Mouse (Mus musculus): Measurements from ENCODE around the gene Nrbp1. TPM values are rescaled to one million over a fixed set of nuclear protein-coding genes. Genes with fewer than 3 reads are reported as not detected.

The Nrbp1 gene
- 10 to 100 TPM; 72.9 to 75.8 TPM for total RNA-seq (2021)
- long read RNA-seq, experiment 1, transcript Nrbp1-201 (18 exons, 2,203 nt): major isoform, 75 of 115 reads
- long read RNA-seq, experiment 1, transcript Nrbp1-207 (19 exons, 2,221 nt): minor isoform, 19 of 115 reads
- long read RNA-seq, experiment 1, partial matches to known transcripts: 5 of 115 reads
- long read RNA-seq, experiment 1, other reads (novel, unspliced or antisense): 16 of 115 reads
- long read RNA-seq, experiment 2, transcript Nrbp1-201 (18 exons, 2,203 nt): major isoform, 62 of 98 reads
- long read RNA-seq, experiment 2, transcript Nrbp1-207 (19 exons, 2,221 nt): minor isoform, 13 of 98 reads
- long read RNA-seq, experiment 2, partial matches to known transcripts: 5 of 98 reads
- long read RNA-seq, experiment 2, other reads (novel, unspliced or antisense): 18 of 98 reads

DNA sequence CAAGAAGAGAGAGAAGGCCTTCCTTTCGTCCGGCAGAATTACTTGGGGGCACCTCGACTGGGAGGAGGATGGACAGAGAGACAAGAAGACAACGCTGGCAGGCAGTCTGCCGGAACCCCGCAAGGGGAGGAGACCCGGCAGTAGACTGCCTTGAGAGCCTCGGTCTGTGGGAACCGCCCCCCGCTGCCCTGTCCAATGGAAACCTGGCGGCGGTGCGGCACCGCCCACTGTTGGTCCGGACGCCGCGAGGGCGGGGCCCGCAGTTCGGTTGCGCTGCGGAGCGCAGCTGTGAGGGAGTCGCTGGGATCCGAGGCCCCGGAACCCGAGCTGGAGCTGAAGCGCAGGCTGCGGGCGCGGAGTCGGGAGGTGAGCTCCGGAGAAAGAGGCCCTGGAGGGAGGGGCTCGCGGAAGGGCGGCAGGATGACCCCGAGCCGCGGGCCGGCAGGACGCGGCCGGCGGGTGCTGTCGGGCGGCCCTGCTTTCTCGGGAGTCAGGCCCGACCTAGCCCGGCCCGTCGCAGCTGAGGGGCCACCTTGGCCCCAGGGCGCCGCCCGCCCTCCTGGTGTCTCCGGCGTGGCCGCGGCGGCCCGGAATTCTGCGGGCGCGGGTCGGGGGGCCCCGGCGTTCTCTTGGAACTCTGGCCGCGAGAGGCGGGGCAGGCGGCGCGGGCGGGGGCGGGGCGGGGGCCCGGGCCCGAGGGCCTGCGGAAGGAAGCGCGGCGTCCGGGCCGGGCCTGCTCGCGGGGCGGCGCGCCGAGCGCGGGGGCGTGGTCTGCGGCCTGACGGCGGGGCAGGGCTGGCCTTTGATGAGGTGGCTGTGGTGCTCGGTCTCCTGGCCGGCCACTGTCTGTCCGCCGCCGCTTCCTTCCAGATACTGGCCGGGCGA is at the start of gene Nrbp1, which contains the start of gene Gm9970:
Gene Nrbp1, plus strand, starts transcription at position 228 of the 885 bp plus-strand sequence.
Gene Gm9970, minus strand, starts transcription at position 596 of the 885 bp plus-strand sequence.
- intact Hi-C loops (cut with DNase I): loop anchor here (2.0 kb wide), 1 partner anchor 20 kb away; the partner anchor contains the start of gene Ppm1g
- DNase-seq (ENCODE audit: low spot score in 2 of 2): peak; percentile 95 to 97

DNA sequence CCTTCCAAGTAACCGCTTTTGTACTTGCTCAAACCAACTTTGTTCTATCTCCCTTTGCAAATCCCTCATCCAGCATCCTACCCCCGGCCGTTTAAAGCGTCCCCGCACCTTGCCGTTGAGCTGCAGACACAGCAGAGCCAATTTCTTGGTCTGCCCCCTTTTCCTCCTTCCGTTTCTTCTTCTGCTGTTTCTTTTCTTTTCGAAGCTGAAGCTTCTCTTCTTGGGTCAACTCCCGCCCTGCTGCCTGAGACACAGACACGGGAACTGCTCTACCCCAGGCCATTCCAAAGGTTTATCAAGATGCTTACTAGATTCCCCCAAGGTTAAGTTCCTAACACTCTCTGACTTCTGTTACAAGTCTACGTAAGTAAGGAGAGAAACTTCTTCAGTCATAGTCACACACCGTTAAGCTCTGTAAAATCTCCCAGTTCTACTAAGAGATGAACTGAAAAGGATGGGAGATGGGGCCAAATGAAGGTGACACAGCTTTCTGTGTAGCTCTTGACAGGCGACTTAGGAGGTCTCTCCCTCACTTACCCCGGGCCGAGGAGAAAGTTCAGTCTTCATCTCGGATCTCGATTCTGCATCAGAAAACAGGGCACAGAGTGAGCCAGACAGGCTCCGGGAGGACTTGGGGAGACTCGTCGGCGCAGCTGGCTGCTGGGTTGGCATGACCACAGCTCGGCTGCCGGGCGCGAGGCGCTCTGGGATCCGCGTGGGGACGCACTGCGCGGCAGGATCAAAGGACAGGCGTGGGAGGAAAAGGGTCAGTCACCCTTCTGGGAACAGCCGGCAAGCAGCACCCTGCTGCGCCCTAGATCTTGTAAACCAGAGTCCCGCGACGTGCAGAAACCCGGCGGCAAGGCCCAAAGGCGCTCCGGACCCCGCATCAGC is 48.4 kb upstream of the Nrbp1 start:
- peak in 1 of 2 experiments; percentile 77 for DNase-seq (ENCODE audit: low spot score in 2 of 2)
- intact Hi-C loops (cut with DNase I): loop anchor here (10.0 kb wide), 1 partner anchor 237 kb away; no protein-coding TSS in a partner anchor

DNA sequence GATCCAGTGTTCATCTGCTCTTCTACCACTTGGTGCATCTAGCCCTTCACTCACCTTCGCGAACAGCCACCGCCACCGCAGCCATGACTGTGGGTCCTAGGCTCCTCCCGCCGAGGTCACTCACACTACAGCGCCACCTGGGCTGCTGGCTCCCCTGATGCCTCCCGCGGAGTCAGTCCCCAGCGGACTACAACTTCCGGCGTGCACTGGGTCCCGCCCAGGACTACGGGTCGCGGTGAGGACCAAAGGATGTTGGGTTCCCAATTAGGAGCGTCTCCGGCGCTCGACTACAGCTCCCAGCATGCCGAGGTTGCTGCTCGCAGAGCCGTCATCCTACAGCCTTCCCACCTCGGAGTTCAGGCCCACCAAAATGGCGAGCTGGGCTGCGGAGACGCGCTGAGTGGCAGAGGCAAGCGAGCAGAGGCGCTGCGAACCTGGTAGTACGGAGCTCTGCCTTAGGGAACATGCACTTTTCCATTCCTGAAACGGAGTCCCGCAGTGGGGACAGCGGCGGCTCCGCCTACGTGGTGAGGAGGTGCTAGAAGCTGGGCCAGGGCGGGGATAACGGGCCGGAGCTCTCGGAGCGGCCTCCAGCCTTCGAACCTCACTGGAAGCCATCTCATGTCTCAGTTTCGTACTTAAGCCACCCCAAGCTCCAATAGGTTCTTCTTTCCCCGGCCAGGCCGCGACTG is 47.6 kb upstream of the Nrbp1 start, which contains the start of the genes Snx17 and Eif2b4:
Gene Snx17, plus strand, starts transcription at position 289 of the 692 bp plus-strand sequence.
Gene Eif2b4, minus strand, starts transcription at position 492 of the 692 bp plus-strand sequence.
- intact Hi-C loops (cut with DNase I): loop anchor here (10.0 kb wide), 1 partner anchor 238 kb away; no protein-coding TSS in a partner anchor
- DNase-seq (ENCODE audit: low spot score in 2 of 2): peak; percentile 99 to 100

DNA sequence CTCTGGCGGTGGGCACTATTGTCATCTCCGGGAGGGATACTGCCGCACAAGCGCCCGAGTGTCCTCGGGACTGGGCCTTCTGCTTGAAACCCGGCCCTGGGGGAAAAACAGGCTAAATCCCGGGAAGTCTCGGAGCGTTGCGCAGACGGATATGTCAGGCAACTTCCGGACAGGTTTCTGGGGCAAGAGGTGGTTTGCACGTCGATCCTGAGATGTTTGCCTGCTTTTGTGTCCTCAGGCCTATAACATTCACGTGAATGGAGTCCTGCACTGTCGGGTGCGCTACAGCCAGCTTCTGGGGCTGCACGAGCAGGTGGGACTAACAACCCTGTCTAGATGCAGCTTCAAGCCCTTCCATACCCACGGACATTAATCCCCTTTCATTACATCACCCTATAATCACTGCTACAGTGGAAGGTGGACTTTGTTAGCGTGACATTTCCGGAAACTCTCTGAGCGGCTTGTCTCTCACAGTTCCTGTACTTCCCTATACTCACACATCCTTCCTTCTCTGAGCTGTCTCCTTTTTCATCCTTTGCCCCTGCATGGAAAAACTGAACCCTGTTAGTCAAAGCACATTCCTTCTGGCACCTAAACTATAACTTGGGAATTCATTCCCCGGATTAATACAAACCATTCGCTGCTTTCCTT is 46.9 kb upstream of the Nrbp1 start:
- intact Hi-C loops (cut with DNase I): loop anchor here (10.0 kb wide), 1 partner anchor 239 kb away; no protein-coding TSS in a partner anchor

DNA sequence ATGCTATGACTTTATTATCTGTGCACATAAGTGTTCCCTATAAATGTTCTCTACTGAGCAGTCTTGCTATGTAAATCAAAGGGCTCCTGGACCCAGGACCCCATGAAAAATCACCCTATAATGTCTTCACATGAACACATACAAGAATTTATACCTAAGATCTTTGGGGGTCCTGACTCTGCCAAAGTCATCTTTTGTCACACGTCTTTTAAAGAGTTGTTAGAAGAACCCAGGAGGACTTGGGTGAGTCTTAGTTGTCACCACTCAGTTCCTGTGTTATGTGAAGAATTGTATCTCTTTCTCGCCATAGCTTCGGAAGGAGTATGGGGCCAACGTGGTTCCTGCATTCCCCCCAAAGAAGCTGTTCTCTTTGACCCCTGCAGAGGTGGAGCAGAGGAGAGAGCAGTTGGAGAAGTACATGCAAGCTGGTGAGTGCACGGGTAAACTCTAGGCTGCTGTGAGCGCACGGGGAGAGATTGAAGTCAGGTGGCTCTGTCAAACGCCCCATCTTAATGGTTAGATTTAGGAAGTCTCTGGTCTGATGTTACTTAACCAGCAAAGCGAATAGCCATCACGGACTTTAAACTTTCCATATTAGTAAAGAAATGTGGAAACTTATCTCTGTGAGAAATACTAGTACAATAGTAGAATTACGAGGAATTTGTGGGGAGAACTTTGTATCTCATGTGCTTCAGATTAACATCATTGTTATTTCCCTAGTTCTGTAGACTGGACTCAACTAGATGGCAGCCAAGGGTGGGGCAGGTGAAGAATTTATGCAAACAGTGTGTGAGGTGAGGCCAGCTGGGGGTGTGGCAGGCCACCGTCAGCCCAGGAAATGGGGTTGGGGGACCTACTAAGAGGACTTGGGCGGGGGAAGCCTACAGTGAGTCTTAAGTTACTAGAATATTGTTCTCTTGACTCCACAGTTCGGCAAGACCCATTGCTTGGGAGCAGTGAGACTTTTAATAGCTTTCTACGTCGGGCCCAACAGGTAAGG is 45.9 kb upstream of the Nrbp1 start:
- no peak for DNase-seq (ENCODE audit: low spot score in 2 of 2)
- intact Hi-C loops (cut with DNase I): loop anchor here (10.0 kb wide), 1 partner anchor 240 kb away; no protein-coding TSS in a partner anchor

More for the DNA sequence above, 46.9 kb upstream of the Nrbp1 start:
- DNase-seq (ENCODE audit: low spot score in 2 of 2): no peak

DNA sequence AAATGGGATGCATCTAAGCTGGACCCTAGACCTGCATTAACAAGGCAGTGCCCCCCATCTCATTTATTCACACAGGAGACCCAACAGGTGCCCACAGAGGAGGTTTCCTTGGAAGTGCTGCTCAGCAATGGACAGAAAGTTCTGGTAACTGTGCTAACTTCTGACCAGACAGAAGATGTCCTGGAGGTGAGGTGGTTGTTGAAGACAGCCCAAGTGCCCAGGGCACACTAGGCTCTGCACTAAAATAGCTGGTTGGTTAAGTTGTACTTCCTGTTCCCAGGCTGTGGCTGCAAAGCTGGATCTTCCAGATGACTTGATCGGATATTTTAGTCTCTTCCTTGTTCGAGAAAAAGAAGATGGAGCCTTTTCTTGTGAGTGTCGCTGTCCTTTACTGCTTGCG is 45.0 kb upstream of the Nrbp1 start:
- intact Hi-C loops (cut with DNase I): loop anchor here (10.0 kb wide), 1 partner anchor 241 kb away; no protein-coding TSS in a partner anchor
- DNase-seq (ENCODE audit: low spot score in 2 of 2): peak in 1 of 2 experiments; percentile 45

DNA sequence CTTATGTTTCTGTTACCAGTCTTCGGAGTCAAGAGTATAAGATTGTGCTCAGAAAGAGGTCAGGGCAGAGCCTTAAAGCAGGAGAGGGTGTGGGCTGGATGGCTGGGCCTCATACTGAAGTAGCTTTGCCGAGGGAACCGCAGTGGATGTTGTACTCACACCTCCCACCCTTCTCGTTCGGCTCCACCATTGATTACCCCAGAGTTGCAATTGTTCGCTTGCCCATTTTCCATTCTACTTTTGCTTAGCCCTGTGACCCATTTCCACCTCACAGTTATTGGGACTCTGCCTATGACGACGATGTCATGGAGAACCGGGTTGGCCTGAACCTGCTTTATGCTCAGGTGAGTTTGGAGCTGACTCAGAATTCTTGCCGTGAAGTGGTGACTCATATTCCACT is 44.5 kb upstream of the Nrbp1 start:
- no peak for DNase-seq (ENCODE audit: low spot score in 2 of 2)
- intact Hi-C loops (cut with DNase I): loop anchor here (10.0 kb wide), 1 partner anchor 241 kb away; no protein-coding TSS in a partner anchor

DNA sequence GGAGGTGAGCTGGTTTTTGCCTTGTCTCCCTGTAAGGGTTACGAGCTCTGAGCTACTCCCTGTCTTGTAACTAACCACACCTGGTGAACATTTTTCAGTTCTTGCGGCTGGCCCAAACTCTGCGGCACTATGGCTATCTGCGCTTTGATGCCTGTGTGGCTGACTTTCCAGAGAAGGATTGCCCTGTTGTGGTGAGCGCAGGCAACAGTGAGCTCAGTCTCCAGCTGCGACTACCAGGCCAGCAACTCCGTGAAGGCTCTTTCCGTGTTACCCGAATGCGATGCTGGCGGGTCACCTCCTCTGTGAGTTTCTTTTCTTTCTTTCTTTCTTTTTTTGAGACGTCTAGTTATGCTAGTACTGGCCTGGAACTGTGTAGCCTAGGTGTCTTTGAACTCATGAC is 43.6 kb upstream of the Nrbp1 start:
- DNase-seq (ENCODE audit: low spot score in 2 of 2): no peak
- intact Hi-C loops (cut with DNase I): loop anchor here (10.0 kb wide), 1 partner anchor 242 kb away; no protein-coding TSS in a partner anchor

DNA sequence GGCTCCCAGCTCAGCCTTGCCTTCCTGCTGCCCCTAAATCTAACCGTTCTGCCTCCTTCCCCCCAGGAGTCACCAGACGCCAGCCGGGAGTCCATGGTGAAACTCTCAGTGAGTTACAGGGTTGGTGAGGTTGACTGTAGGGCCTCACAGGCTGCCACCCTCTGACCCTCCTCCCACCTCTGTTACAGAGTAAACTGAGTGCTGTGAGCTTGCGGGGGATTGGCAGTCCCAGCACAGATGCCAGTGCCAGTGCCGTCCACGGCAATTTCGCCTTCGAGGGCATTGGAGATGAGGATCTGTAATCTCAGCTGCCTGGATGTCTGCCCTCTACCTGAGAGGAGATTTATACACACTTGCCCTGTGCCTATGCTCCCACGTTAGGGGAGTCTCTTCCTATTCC is 42.5 kb upstream of the Nrbp1 start:
- intact Hi-C loops (cut with DNase I): loop anchor here (10.0 kb wide), 1 partner anchor 243 kb away; no protein-coding TSS in a partner anchor

DNA sequence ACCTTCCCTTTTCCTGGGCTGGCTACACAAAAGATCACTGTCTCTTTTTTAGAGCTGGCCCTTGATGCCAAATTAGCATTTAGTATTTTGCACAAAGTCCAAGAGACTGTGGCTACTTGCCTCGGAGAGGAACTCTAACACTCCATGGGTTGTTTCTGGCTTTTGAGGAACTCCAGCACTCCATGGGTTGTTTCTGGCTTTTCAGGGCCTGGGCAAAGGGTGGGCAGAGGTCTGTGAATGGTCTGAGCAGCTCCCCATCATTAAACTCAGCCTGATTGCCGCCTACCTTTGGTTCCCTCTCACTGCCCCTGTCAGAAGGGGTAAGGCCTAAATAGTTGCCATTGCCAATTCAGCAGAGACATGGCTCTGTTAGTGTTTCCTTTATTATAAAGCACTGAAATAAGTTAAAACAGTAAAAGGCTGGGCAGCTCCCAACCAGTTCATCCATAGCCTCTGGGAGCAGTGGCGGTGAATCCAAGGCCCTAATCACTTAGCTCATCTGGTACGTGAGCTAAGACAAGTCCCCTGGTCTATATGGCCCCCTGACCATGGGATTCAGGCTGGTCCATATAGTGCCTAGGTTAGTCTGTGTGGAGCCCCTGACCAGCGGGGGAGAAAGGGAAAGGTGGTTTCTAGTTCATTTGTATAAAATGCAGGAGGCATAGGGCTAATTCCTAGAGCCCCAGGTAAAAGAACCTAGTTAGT is 41.9 kb upstream of the Nrbp1 start:
- intact Hi-C loops (cut with DNase I): loop anchor here (10.0 kb wide), 1 partner anchor 244 kb away; no protein-coding TSS in a partner anchor
- DNase-seq (ENCODE audit: low spot score in 2 of 2): no peak

More for the DNA sequence above, 42.5 kb upstream of the Nrbp1 start:
- DNase-seq (ENCODE audit: low spot score in 2 of 2): no peak

DNA sequence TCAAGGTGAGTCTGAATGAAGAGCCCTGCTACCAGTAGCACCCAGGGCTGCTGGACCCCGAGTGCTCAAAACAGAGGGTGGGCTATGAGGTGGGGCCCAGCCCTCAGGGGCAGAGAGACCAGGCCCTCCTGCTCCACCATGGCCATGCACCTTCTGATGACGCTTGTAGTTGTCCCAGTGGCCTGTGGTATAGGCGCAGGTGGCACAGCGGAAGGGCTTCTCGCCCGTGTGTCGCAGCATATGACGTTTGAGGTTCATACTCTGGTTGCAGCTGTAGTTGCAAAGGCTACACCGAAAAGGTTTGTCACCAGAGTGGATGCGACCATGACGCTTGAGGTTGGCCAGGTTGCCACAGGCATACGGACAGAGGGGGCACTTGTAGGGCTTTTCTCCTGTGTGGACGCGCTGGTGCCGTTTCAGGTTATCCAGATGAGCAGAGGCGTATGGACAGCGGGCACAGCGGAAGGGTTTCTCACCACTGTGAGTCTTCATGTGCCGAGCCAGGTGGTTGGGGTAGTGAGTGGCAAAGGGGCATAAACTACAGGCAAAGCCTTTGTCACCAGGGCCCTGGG is 41.3 kb upstream of the Nrbp1 start:
- intact Hi-C loops (cut with DNase I): loop anchor here (10.0 kb wide), 1 partner anchor 245 kb away; no protein-coding TSS in a partner anchor
- no peak for DNase-seq (ENCODE audit: low spot score in 2 of 2)

DNA sequence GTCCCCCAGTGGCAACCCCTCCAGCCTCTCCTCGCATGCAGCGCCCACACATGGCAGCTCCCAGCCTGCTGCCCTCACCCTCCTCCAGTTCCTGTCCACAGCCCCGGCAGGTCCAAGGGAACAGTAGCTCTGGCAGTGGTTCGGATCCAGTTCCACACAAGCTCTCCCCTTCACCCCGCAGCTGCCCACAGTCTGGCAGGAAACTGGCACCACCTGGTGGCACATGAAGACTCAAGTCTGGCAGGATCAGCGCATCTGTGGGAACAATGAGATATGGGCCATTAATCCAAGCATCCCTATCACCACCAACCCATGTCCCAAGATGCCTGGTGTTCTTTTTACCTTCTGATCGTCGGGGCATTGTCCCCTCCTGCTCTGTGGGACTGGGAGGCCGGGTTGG is 40.8 kb upstream of the Nrbp1 start:
- no peak for DNase-seq (ENCODE audit: low spot score in 2 of 2)
- intact Hi-C loops (cut with DNase I): loop anchor here (10.0 kb wide), 1 partner anchor 245 kb away; no protein-coding TSS in a partner anchor

DNA sequence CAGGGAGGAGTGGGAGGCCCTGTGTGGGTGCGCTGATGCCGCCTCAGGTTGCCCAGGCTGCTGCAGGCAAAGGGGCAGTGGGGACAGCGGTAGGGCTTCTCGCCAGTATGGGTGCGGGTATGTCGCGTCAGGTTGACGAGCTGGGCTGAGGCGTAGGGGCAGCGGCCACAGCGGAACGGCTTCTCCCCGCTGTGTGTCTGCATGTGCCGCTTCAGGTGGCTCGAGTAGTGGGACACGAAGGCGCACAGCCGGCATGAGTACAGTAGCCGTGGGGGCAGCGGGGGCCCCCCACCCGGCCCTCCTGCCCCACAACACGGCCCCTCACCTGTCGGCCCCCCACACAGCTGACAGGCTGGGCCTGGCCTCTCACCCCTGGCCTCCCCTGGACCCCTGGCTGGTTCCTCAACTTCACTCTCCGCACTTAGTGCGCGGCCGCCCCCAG is 40.3 kb upstream of the Nrbp1 start:
- DNase-seq (ENCODE audit: low spot score in 2 of 2): no peak
- intact Hi-C loops (cut with DNase I): no loop called here

DNA sequence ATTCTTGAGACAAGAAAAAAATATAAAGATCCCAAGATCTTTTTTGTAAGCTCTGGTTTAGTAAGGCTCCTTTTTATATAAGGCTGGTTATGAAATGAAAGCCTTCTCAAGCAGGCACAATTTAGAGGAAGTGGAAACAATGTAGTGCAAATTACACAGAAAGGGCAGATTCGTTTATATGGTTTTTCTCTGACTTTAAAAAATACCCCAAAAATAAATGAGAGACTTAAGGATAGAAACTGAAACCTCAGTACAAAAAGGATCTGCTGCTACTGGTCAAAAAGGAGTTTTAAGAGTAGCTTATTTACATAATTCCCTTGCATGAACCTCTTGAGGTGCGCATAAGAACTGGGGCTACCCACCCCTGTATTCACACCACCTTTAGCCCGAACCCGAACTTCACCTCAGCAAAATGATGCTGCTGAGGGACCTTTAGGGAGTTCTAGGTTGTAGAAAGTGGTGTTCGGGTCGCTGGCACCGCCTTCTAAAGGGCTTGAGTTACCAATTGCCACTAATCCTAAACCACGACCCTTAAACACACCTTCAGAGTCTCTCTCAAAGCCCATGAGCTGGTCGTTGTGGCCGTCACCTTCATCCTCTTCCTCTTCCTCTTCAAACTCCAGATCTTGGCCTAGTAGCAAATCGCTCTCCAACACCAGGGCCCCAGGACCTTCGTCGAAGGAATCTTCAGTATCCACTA is 39.5 kb upstream of the Nrbp1 start:
- intact Hi-C loops (cut with DNase I): no loop called here

More for the DNA sequence above, 39.5 kb upstream of the Nrbp1 start:
- no peak for DNase-seq (ENCODE audit: low spot score in 2 of 2)

Data from left cerebral cortex, postnatal 14 days (tissue).